ENCODE assay signal across 32 mouse cellular contexts in genomic region chr7:4851315-4851688, GRCm38 (mm10). TPM values are rescaled to one million over a fixed set of nuclear protein-coding genes. Genes with fewer than 3 reads are reported as not detected.
"Had no signal": no experiment of that assay in that cellular context is flagged by ENCODE, and none has a peak within 500 bp of the region (broad histone marks: within the 10 kb centered on the region; RNA-seq: fewer than 3 reads in every experiment).

No protein-coding gene starts in this region.

- H3K36me3 ChIP-seq: heart, embryonic 12.5 days; hindbrain, embryonic 13.5 days; hindbrain, embryonic 15.5 days; kidney, embryonic 15.5 days; limb, embryonic 13.5 days; limb, embryonic 15.5 days; liver, embryonic 13.5 days had no signal

- H3K27ac ChIP-seq: hindbrain, embryonic 13.5 days; hindbrain, embryonic 15.5 days; hindbrain, postnatal 0 days; kidney, embryonic 15.5 days; kidney, postnatal 0 days; limb, embryonic 13.5 days; limb, embryonic 15.5 days; liver, embryonic 13.5 days had no signal

- ATAC-seq: hindbrain, postnatal 0 days; intestine, embryonic 16.5 days had no signal

- DNase-seq: gastrocnemius, postnatal 14 days; gastrocnemius, postnatal 36 days; heart, adult 18-20 months; heart, postnatal 10 days; heart, postnatal 36 days; kidney, adult 11 months; kidney, adult 2 months; kidney, adult 9 months; kidney, postnatal 14 days; kidney, postnatal 36 days; layer of hippocampus, adult 9-11 months; layer of hippocampus, postnatal 36 days; left cerebral cortex, postnatal 4 days; liver, embryonic 13.5 days had no signal

- H3K4me2 ChIP-seq: heart, embryonic 12.5 days; hindbrain, embryonic 13.5 days; hindbrain, embryonic 15.5 days; kidney, embryonic 15.5 days; limb, embryonic 13.5 days; limb, embryonic 15.5 days; liver, embryonic 13.5 days had no signal

- H3K9me3 ChIP-seq: hindbrain, embryonic 13.5 days; hindbrain, embryonic 15.5 days; kidney, embryonic 15.5 days; limb, embryonic 13.5 days; limb, embryonic 15.5 days had no signal

- H3K4me3 ChIP-seq: heart, embryonic 12.5 days; hindbrain, embryonic 13.5 days; hindbrain, embryonic 15.5 days; kidney, embryonic 15.5 days; limb, embryonic 13.5 days; limb, embryonic 15.5 days; liver, embryonic 13.5 days had no signal

- H3K4me1 ChIP-seq: heart, embryonic 12.5 days; hindbrain, embryonic 13.5 days; hindbrain, embryonic 15.5 days; kidney, embryonic 15.5 days; limb, embryonic 13.5 days; limb, embryonic 15.5 days; liver, embryonic 13.5 days had no signal

- H3K27me3 ChIP-seq: hindbrain, embryonic 15.5 days had no signal

- H3K9ac ChIP-seq: heart, embryonic 12.5 days; hindbrain, embryonic 13.5 days; hindbrain, embryonic 15.5 days; kidney, embryonic 15.5 days; limb, embryonic 13.5 days; limb, embryonic 15.5 days; liver, embryonic 13.5 days had no signal

RNA-seq across cellular contexts. Expression of gene Shisa7, which starts 6.8 kb away (rescaled TPM):
- total RNA-seq: gastrocnemius, adult 18-20 months; gastrocnemius, adult 8-10 months; gastrocnemius, postnatal 14 days; gastrocnemius, postnatal 36 days; heart, adult 18-20 months; heart, postnatal 36 days had no signal
- polyA plus RNA-seq: heart, embryonic 12.5 days; liver, embryonic 13.5 days had no signal

RNA-seq across cellular contexts. Expression of gene Gm36210, which starts 55.0 kb away (rescaled TPM):
- total RNA-seq: gastrocnemius, postnatal 14 days; heart, adult 18-20 months; heart, postnatal 10 days; heart, postnatal 36 days; hematopoietic stem cell, adult 5-6 weeks; liver, adult 2 months had no signal
- polyA plus RNA-seq: gonadal fat pad, adult 2 months; hindbrain, embryonic 11.5 days; intestine, embryonic 14.5 days; intestine, embryonic 16.5 days; kidney, embryonic 15.5 days; kidney, postnatal 0 days; large intestine, adult 2 months; limb, embryonic 11.5 days; limb, embryonic 13.5 days; limb, embryonic 15.5 days had no signal
